Mouse (Mus musculus) hindbrain, embryonic 10.5 days (tissue): ENCODE measurements around the gene Commd1. TPM values are rescaled to one million over a fixed set of nuclear protein-coding genes. Genes with fewer than 3 reads are reported as not detected.

Experiments
- DNase-seq: peaks from one replicate; pipeline ENCODE4 v3.0.0-alpha.2; 2017; ENCODE audit warnings: low spot score
- H3K27ac ChIP-seq: fragments of 300-500 bp; sonication (generic); 2 replicates; pipeline ENCODE4 v1.5.1; 2016; ENCODE audit warnings: mild to moderate bottlenecking, moderate library complexity
- H3K27me3 ChIP-seq: fragments of 300-500 bp; sonication (generic); 2 replicates; pipeline ENCODE4 v1.6.1; 2016; ENCODE audit warnings: mild to moderate bottlenecking; ENCODE audit not compliant: poor library complexity, insufficient read depth, severe bottlenecking
- H3K36me3 ChIP-seq: fragments of 300-500 bp; sonication (generic); 2 replicates; pipeline ENCODE4 v1.6.1; 2016; ENCODE audit warnings: mild to moderate bottlenecking, moderate library complexity
- H3K4me1 ChIP-seq: fragments of 300-500 bp; sonication (generic); replicated peaks from 2 replicates; pipeline ENCODE4 v1.6.1; 2016; ENCODE audit warnings: mild to moderate bottlenecking
- H3K4me3 ChIP-seq: fragments of 300-500 bp; sonication (generic); 2 replicates; pipeline ENCODE4 v1.5.1; 2016; ENCODE audit warnings: mild to moderate bottlenecking, moderate library complexity
- H3K9me3 ChIP-seq: fragments of 300-500 bp; sonication (generic); 2 replicates; pipeline ENCODE4 v1.6.1; 2016; ENCODE audit warnings: mild to moderate bottlenecking, moderate library complexity
- WGBS: fragments of 180-500 bp; shearing (Covaris S2); methylation state at CpG from one replicate; pipeline ENCODE4 v1.1.7; 2016; 5-methylcytosine and 5-hydroxymethylcytosine counted together
- polyA plus RNA-seq: library from polyadenylated mRNA; unstranded; fragments of >200 nt; fragmentation: Nextera tagmentation; extraction: Ambion mirVana; gene quantifications from 2 replicates; pipeline ENCODE4 v1.2.1, GENCODE M21; 2016

Gene Commd1
- polyA plus RNA-seq, 1 experiment from 2014 or later: 374 TPM

DNA sequence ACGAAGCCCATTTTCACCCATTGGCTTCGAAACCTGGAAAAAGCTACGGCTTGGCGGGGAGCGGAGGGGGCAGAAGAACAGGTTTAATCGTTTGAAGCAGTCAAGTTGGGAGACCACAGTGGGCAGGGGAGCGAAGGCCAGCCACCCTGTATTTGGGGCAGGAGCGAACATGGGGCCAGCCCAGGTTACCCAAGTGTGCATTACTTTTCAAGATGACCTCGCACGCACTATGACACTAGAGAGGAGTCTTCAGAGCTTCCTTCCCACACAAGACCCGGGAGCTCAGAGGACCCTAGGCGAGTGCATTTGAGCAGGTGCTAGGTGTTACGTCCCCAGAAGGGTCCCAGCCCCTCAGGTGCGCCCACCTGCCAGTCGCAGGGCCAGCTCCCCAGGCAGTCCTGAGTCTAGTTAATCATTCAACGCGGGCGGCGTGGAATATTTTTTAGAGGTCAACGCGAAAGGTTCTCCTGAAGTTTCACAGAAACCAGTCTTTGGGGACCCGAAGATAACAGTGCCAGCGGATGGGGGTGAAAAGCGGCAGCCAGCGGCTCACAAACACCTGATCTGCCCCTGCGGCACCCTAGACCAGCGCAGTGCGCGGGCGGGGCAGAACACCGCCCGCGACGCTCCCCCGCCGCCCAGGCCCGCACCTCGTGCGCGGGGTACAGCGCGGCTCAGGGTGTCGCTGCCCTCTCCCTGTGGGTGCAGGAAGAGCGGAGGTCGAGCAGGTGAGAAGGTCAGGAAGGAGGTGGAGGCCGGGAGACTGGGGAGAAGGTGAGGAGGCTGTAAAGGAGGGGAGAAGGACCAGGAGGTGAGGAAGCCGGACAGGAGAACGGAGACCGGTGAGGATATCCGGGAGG lies 123.5 kb downstream of the Commd1 start:
- H3K4me1 ChIP-seq: peaks cover 28% of the 10 kb centered on the region
- DNase-seq: no peak
- H3K9me3 ChIP-seq: no peaks in the 10 kb centered on the region
- peak overlapping the region; percentile 76 for H3K4me3 ChIP-seq
- WGBS: 2% methylated on average over 50 of the region's 50 CpGs
- no peaks in the 10 kb centered on the region for H3K36me3 ChIP-seq
- peaks cover 77% of the 10 kb centered on the region for H3K27me3 ChIP-seq
- peak overlapping the region; percentile 81 for H3K27ac ChIP-seq

DNA sequence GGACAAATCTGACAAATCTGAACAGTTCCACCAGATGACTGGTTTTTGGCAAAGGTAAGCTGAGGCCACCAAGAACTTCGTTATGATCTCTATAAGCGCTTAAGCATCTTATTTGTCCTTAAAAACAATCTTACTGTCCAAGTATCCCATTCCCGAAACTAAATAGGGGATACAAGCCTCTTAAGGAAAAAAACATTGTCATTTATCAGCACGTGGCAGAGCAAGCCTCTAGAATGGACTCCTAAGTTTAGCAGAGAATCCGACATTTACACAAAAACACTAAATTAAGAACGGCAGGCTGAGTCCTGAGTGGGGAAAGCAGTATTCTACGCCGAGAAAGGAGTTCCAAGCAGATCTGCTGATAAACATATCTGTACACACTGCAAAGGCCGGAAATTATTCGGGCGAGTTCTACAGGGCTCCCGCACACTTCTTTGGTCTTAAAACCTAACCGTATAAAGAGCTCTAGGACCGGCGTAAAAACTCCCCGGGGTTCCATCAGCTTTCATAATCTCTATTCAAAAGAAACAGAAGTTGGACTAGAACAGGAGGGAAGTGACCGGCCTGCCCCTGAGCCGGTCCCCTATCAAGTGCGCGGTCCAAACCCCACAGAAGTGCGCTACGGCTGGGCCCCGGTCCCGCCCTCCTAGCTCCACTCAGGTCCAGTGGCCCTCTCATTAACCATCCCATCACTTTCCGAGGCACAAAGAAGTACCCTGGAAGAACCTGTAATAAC lies 124.3 kb downstream of the Commd1 start:
- peak overlapping the region; percentile 76 for H3K4me3 ChIP-seq
- H3K4me1 ChIP-seq: peaks cover 28% of the 10 kb centered on the region
- H3K36me3 ChIP-seq: no peaks in the 10 kb centered on the region
- 17% methylated on average over 25 of the region's 25 CpGs for WGBS
- H3K27ac ChIP-seq: no peak overlapping the region
- peak; percentile 40 for DNase-seq
- no peaks in the 10 kb centered on the region for H3K9me3 ChIP-seq
- H3K27me3 ChIP-seq: peaks cover 70% of the 10 kb centered on the region

DNA sequence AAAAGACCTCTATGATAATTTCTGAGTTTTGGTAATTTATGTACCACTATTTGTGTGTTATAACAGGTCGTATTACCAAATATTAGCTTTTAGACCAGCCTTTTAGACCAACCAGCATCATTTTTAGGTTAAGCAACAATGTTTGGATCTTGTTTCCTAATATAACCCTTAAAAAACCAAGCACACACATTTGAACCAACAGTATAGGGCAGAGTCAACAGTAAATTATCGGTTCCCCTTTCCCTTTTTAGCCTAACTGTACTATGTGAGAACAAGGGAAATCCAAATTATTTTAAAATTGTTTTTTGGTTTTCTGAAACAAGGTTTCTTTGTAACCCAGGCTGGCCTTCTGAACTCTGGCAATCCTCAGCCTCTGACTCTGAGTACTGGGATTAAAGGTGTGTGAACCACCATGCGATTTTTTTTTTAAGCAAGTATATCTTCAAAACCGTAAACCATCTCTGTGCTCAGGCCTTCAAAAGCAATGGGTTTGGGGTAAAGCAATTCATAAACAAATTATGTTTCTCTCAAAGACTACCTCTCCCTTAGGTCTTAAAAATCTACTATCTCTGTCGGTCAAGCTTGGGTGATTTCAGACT lies 125.0 kb downstream of the Commd1 start:
- no peak overlapping the region for H3K4me3 ChIP-seq
- WGBS: 78% methylated on average over 5 of the region's 5 CpGs
- H3K27ac ChIP-seq: no peak overlapping the region
- H3K4me1 ChIP-seq: peaks cover 28% of the 10 kb centered on the region
- H3K27me3 ChIP-seq: peaks cover 64% of the 10 kb centered on the region
- no peaks in the 10 kb centered on the region for H3K9me3 ChIP-seq
- no peaks in the 10 kb centered on the region for H3K36me3 ChIP-seq
- no peak for DNase-seq

DNA sequence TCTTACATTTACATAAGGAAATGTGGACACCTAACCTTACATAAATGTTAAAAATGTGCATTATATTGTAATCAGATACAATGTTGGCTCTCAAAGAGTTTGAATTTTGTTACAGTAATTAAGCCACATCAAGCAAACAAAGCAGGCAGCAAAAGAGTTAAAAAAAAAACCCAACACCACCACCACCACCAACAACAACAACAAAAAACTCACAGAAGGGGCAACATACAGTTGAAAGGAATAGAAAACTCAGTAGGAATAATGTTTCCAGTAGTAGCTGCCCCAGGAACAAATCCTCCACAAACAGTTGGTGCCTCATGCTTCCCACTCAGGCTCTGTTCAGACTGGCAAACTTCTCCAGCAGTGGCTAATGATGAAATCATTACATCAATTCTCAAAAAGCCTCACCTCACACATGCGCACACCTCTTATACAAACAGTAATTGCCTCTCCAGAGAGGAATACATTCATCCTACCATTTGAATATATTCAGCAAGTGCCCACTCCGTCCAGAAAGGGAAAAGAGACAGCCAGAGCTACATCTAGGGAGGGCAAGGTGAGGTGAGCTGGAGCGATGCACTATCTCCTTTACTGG lies 125.7 kb downstream of the Commd1 start:
- Histone ChIP-seq H3K27ac (no peak overlapping the region), H3K27me3 (peaks cover 57% of the 10 kb centered on the region), H3K36me3 (no peaks in the 10 kb centered on the region), H3K4me1 (peaks cover 28% of the 10 kb centered on the region), H3K4me3 (no peak overlapping the region), H3K9me3 (no peaks in the 10 kb centered on the region)
- no peak for DNase-seq
- 84% methylated on average over 3 of the region's 3 CpGs for WGBS

DNA sequence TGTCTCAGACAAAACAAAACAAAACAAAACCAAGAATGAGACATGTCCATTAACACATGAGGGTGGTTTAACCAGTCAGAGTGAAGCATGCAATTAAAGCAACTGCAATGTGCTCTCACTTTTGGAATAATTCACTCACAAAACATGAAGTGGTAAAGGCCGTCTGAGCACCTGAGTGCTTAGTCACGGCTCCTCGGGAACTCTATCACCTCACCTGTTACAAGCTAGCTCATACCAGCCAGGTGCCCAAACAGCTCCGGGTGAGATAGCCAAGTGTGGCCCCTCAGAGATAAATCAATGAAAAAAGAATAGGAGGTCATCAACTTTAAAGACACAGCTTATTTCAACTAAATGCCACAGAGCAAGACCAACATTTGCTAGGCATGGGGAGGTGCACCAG lies 127.6 kb downstream of the Commd1 start:
- Histone ChIP-seq H3K9me3 (no peaks in the 10 kb centered on the region), H3K4me1 (peaks cover 16% of the 10 kb centered on the region), H3K27ac (no peak overlapping the region), H3K27me3 (peaks cover 39% of the 10 kb centered on the region), H3K4me3 (no peak overlapping the region), H3K36me3 (no peaks in the 10 kb centered on the region)
- no peak for DNase-seq
- 88% methylated on average over 4 of the region's 4 CpGs for WGBS

DNA sequence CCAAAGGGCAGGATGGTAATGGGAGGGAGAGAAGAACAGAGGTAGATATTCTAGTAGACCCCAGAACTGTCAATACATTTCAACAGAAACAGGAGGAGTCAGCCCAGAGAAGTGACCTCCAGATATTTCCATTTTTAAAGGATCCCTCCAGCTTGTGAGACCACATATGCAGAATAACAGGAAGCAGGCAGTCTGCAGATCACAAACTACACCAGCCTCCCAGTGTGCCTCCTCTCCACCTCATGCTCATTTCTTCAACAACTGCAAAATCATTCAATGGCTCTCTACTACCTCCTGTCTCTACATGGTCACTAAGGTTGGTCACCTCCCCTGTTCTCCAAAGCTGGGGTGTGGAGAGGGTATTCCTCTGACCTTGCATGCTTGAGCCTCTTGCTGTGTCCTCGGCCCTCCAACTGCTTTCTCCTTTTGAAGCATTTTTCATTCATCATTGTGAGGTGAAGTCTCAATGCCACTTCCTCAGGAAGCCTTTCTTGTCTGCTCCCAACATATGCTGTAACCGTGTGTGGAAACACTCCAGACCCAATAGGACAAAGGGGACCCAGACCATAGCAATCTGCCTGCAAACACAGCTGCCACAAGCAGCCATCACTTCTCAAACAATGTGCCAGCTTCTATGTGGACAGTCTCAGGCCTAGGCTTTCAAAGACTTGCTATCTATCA lies 128.6 kb downstream of the Commd1 start:
- H3K4me3 ChIP-seq: no peak overlapping the region
- H3K27ac ChIP-seq: no peak overlapping the region
- 49% methylated on average over 2 of the region's 2 CpGs for WGBS
- peaks cover 31% of the 10 kb centered on the region for H3K27me3 ChIP-seq
- DNase-seq: no peak
- no peaks in the 10 kb centered on the region for H3K9me3 ChIP-seq
- H3K36me3 ChIP-seq: no peaks in the 10 kb centered on the region
- peaks cover 8% of the 10 kb centered on the region for H3K4me1 ChIP-seq

DNA sequence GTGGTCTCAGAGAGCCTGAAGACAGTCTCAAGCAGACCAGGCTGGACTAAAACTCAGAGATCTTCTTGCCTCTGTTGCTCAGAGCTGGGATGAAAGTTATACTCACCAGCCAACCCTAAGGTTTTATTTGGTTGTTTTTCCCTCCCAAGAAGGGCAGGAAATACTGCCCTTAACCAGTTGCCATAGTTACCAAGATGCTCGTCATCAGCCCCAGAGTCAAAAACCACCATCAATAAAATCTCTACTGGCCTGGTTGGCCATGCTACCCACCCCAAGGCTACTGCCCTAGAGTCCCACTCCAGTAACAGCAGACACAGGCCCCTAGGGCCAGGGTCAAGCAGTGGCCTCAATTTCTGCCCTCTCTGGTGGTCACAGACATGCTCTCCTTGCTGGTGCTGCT lies 129.7 kb downstream of the Commd1 start:
- no peaks in the 10 kb centered on the region for H3K36me3 ChIP-seq
- no peaks in the 10 kb centered on the region for H3K4me1 ChIP-seq
- no peak for DNase-seq
- H3K27ac ChIP-seq: no peak overlapping the region; the same call in 1 of the 2 replicates
- 85% methylated on average over 1 of the region's 1 CpGs for WGBS
- peaks cover 20% of the 10 kb centered on the region for H3K27me3 ChIP-seq
- H3K9me3 ChIP-seq: no peaks in the 10 kb centered on the region
- no peak overlapping the region for H3K4me3 ChIP-seq

DNA sequence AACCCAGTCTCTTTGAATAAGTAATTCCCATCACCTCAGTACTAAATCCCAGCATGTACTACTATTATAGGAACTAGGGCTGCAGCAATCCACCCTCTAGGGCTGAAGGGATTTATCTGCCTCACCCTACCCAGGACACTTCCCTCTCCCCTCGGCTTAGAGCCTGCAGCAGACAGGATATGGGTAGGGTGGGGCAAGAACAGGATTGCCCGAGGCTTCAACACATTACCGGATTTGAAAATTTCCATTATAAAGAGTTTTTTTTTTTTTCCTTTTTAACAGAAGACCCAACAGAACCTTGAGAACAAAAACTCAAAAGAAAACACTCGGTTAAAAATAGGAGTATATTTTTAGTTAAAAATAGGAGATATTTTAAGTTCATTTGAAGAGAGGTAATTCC lies 130.8 kb downstream of the Commd1 start:
- Histone ChIP-seq H3K27me3 (peaks cover 9% of the 10 kb centered on the region), H3K4me3 (no peak overlapping the region), H3K4me1 (0 out of 2 replicates have a peak, but pooled peaks cover 9% of the 10 kb centered on the region), H3K27ac (no peak overlapping the region), H3K9me3 (no peaks in the 10 kb centered on the region), H3K36me3 (no peaks in the 10 kb centered on the region)
- WGBS: 64% methylated on average over 4 of the region's 4 CpGs
- DNase-seq: no peak

DNA sequence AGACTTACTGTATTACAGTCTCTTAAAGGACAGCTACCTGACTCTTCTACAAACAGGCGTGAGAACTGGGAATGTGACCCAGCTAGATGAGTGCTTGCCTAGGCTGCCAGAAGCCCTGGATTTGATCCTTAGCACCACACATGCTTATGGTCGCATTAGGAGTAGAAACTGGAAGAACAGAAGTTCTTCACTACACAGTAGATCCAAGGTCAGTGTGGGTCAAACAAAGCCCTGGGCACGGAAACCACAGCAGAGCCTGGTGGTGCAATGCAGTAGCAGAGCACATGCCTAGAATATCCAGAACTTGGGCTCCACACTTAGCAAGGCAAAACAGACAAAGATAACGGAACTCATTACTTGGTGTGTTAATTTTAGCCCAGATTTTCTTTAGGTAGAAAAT lies 132.1 kb downstream of the Commd1 start:
- Histone ChIP-seq H3K36me3 (no peaks in the 10 kb centered on the region), H3K4me3 (no peak overlapping the region), H3K27ac (no peak overlapping the region), H3K9me3 (no peaks in the 10 kb centered on the region), H3K27me3 (no peaks in the 10 kb centered on the region), H3K4me1 (0 out of 2 replicates have a peak, but pooled peaks cover 15% of the 10 kb centered on the region)
- WGBS: 87% methylated on average over 4 of the region's 4 CpGs
- no peak for DNase-seq

DNA sequence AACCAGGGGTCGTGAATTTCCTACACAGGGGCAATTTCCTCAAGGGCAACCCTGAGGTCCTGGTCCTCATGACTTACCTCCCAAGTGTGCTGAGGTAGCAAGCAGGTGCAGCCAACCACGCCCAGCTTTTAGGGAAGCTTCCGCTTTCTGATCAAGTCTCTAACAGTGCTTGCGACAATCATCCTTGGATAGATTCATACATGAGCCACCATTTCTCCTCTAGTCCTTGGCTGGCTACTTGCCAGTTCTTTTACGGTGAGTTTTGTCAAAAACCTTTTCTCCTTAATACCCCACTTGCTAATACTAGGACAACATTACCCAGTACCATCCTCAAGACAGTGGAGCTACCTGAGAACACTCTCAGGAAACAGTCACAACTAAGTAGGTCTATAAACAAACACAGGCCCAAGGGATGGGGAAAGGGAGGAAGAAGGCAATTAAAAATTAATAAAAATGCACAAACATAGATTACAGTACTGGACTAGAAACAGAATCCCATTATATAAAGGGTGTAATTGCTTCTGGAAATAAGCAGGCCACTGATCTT lies 133.5 kb downstream of the Commd1 start:
- DNase-seq: no peak
- Histone ChIP-seq H3K4me1 (0 out of 2 replicates have a peak, but pooled peaks cover 15% of the 10 kb centered on the region), H3K27ac (no peak overlapping the region), H3K4me3 (no peak overlapping the region), H3K27me3 (no peaks in the 10 kb centered on the region), H3K9me3 (no peaks in the 10 kb centered on the region), H3K36me3 (no peaks in the 10 kb centered on the region)
- 89% methylated on average over 5 of the region's 5 CpGs for whole genome bisulfite sequencing

DNA sequence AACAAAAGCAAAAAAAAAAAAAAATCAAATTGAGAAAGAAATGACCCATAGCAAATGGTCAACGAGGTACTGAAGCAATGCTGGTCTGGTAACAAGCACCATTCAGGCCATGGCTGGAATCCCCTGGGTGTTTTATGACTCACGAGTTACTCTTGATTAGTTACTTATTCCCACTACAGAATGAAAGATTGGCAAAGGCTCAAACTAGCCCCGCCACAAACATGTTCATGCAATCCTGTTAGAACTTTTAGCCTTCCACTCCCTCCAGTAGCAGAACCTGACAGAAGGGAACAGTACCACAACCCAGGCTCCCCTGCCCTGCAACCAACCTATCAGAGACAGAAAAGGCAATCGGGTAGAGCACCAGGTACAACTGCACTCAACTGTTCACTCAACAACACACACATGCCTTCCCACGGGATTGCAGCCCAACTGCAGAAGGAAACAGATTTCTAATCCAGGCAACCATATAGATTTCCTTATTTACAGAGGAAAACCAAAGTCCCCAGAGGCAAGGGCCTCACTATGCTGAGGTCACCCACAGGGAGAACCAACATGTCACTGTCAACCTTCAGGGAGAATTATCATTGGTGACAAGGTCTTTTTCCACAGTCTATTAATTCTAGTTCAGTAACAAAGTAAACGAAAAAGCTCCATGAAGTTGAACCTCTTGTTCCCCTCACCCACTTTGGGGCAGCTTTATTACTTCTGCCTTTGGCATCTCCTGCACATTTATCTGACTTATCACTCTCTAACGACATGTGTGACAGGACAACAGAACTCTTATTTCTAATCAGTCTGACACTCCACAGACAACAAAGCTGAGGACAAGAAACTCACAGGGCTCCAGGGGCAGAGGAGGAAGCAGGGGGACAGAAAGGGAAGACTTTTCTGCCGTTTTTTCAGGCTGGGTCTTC lies 134.2 kb downstream of the Commd1 start:
- Histone ChIP-seq H3K36me3 (no peaks in the 10 kb centered on the region), H3K27ac (no peak overlapping the region), H3K4me1 (0 out of 2 replicates have a peak, but pooled peaks cover 15% of the 10 kb centered on the region), H3K9me3 (no peaks in the 10 kb centered on the region), H3K27me3 (no peaks in the 10 kb centered on the region), H3K4me3 (no peak overlapping the region)
- no peak for DNase-seq
- WGBS: 77% methylated on average over 8 of the region's 8 CpGs
